Mouse (Mus musculus) monocyte, adult 5-6 weeks (primary cell): Measurements from ENCODE around the gene Cnih3. TPM values are rescaled to one million over a fixed set of nuclear protein-coding genes. Genes with fewer than 3 reads are reported as not detected.

ENCODE experiments used
- ATAC-seq: fragments of 153-309, 156-312 bp; replicated peaks from 2 replicates; pipeline ENCODE4 v1.8.0; 2017; ENCODE audit warnings: mild to moderate bottlenecking; ENCODE audit not compliant: low TSS enrichment, insufficient number of reproducible peaks, severe bottlenecking, poor library complexity, low FRiP score
- total RNA-seq: library from RNA; stranded (forward); fragments of 200-1000, 200-491, 200-594 nt; gene quantifications from 3 replicates; pipeline ENCODE4 v1.2.3, GENCODE M21; 2017

The Cnih3 gene
- total RNA-seq, 1 experiment from 2014 or later = not detected

DNA sequence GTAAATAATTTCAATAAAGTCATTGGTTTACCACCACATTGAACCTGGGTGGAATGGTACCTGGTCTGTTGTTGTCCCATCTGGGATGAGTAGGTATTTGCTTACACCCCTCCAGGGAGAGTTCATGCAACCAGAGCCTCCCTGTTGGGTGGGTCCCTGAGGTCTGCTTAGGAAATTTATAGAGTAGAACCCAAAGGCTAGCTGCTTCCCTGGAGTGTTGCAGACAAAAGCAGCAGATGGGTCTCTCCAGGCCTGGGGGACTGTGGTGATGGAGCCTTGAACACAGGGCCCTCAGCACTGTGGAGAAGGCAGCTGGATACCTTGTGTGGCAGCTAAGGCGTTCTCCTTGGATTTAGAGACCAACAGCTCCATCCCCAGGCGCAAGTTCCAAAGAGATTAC is 40.1 kb downstream of the Cnih3 start:
- ATAC-seq = no peak

DNA sequence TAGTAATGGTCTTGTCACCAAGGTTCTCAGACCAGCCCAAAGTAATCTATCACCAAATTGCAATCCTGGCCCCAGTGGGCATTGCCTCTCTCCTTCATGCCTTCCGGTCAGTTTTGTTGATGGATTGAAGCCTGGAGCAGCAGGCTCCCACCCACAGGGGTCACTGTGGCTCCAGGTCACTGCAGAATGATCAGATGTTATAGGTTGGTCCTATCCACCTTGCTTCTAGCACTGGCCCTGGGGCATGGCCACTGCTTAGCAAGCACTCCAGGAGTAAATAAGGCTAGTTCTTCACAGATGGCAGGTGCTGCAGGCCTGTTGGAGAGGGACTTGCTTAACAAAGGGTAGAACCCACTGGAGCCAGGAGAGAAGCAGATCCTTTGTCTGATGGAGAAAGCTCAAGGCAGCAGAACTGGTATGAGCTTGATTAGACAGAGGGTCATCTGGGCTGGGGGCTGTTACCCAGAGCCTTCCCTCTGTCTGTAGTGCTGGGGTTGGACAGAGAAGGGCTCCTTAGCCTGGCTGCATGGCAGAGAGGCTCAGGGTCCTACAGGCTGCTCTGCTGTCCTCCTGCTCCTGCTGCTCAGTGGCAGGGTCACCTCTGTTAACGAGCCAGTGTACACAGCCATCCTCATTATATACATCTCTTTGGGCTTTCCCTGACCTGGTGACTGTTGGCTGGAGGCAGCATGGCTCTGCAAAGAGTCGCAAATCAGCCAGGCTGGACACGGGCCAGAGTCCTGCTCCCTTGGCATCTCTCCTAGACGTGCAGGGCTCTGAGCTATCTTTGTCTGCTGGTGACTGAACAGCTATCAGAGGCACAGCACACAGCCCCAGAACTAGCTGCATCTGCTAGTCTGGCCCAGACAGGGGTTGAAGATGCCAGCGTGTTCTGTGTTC is 41.1 kb downstream of the Cnih3 start:
- no peak for ATAC-seq

DNA sequence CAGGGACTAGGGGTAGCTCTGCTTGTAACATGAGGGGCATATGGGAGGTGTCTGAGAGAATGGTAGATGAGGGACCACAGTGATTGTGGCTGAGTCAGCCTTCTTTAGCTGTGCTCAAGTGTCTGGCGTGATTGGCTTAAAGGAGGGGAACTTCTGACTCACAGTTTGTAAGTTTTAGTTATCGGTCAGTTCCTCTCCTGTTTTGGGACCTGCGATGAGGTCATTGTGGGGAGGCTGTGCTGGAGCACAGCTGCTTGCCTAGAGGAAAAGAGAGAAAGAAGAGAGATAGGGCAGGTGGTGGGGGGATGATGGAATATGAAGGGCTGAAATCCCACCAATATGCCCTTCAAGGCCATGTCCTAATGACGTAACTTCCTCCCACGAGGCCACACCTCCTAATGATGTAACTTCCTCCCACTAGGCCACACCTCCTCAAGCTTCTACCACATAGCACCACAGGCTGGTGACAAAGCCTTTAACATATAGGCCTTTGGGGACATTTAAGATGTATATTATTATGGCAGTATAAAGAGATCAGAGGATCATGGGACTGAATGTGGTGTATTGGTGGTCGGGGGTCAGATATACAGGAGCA is 42.9 kb downstream of the Cnih3 start:
- peak; percentile 25; the same call in 1 of the 2 replicates for ATAC-seq

GRCm38 (mm10) chr1:181399179-181399578 is 46.8 kb downstream of the Cnih3 start:
- ATAC-seq = no peak

GRCm38 (mm10) chr1:181403056-181403455 is 50.6 kb downstream of the Cnih3 start:
- ATAC-seq = no peak

- no peak for ATAC-seq
These were observed 54.9 kb downstream of the Cnih3 start for GRCm38 (mm10) chr1:181407281-181407680.

- no peak for ATAC-seq
These were observed 55.9 kb downstream of the Cnih3 start for GRCm38 (mm10) chr1:181408086-181408975.

DNA sequence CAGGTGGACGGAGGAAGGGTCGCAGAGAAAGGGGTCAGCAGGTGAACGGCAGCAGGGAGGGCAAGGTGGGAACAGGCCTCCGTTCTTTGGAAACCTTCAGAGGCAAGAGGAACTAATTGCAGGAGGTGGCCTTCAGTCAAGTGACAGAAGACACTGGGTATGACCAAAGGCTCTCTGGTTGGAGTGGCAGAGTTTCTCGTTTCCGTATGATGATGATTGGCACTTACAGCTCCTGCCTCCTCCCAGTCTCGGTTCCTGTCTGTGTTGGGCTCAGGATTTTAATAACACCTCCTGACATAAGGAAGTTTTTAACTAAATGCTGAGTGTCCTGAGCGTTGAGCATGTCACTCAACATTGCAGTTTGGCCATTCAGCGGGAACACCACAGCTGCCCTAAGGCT is 57.3 kb downstream of the Cnih3 start:
- no peak for ATAC-seq

DNA sequence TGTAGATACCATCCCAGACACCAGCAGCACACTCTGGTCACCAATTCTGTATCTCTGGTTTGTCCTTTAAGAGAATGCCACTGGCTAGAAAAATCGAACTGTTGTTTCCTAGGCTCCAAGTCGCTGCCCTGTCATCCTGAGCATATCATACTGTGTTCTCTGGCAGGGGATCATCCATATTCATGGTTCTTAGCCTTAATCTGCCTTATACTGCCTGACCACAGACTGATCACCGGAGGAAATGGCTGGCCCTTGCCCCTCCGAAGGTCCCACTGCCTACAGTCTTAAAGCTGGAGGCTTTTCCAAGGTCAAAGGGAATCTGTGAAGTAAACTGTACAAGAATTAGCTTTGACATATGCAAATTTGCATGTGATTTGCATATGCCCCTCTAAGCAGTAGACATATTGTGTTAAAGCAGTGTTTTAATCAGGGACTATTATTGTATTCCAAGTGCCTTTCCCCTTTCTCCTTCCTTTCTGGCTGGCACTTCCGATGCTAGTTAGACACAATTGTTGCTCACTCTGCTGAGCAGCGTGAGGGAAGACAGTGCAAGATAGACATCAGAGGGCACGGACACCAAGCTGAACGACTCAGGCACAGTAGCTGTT is 58.3 kb downstream of the Cnih3 start:
- ATAC-seq = no peak

DNA sequence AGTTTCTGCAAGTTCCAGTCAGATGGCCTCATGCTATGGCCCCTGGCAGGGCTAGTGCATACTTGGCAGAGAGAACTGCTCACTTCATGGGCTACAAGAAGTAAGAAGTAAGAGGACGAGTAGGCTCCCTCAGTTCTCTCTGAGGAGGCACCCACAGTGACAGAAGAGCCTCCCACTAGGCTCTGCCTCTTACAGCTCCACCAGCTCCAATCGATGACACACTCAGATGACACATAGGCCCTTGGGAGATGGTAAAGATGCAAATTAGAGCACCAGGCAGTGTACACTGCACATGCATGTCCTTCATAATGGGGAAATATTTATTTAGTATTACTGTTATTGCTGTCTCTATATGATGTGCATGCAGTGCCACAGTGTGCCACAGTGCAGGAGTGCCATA is 62.6 kb downstream of the Cnih3 start:
- ATAC-seq = no peak

GRCm38 (mm10) chr1:181416841-181417240 is 64.4 kb downstream of the Cnih3 start:
- no peak for ATAC-seq

GRCm38 (mm10) chr1:181417937-181418523 is 65.6 kb downstream of the Cnih3 start:
- ATAC-seq = no peak

DNA sequence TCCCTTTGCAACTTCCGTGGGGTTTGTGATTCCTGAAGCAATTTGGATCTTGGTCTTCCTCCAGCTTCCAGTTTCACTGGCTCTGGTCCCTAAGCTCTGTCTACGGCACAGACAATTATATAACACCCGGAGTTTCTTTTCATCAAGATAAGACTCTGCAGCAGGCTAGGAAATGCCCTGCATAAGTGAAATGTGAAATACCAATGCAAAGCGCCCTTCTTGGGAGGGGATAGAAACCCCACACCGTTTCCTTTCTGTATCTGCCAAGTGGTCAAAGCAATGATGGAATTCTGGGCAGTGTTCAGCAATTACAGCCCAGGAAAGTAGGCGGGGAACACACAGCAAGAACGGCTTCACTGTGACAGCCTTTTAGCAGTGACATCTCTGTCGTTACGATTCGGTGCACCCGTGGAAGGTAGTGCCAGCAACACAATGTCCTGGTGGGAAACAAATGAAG is 67.7 kb downstream of the Cnih3 start:
- no peak for ATAC-seq

DNA sequence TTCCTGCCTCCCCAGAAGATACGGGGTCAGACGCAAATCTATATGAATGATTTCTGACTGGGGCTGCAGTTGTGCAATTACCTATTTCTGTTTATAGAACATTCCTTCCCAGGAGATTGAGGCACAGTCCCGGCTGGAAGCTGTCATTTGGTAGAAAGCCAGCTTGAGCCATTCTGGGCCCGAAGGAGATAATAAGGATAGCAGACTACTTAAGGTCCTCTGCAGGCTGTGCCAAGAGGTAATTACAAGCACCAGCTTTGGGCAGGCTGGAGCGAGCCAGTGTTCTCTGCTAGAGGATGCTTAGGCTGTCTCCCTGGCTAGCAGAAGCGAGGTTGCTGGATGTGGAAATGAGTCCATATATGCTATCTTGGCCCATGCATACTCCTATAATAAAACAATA is 70.4 kb downstream of the Cnih3 start:
- ATAC-seq = no peak

DNA sequence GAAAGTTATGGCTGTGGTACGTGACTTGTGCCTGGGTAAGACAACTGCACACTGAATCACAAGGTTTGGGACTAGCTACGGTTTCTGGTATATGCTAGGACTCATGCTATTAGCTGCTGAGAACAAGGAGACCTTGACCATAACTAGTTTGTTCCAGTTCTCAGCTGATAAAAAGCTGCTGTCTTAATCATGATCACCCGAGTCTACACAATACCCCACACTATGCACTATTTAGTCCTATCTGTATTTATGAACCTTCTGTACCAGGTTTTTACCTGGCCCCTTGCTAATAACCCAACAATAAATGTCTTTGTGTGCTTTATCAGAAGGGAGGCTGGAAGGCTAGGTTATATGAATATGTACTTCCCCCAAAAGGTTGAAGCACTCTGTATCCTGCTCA is 72.5 kb downstream of the Cnih3 start:
- no peak for ATAC-seq

GRCm38 (mm10) chr1:181425388-181425787 is 73.0 kb downstream of the Cnih3 start:
- no peak for ATAC-seq

- no peak for ATAC-seq
These were observed 74.0 kb downstream of the Cnih3 start for GRCm38 (mm10) chr1:181426406-181426805.

DNA sequence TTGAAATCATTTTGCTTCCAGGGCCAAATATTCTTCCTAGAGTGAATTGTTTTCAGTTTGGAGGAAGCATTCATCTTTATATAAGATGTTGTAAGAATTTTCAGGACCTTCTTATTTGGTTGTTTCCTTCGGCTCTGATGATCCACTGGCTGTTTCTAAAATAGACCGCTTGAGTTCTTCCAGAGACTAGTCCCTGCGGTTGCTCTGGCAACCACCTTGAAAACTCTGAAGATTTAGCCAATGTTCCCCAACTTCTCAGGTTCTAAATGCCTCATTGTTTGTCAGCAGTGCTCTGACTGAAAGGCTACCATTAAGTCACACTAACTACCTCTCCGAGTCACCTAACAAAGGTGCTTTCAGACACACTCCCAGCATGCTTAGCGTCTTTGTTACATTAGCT is 80.8 kb downstream of the Cnih3 start:
- ATAC-seq = no peak
